Mouse (Mus musculus) spleen, adult 2 months (tissue): ENCODE data around the gene Paxip1. TPM values are rescaled to one million over a fixed set of nuclear protein-coding genes. Genes with fewer than 3 reads are reported as not detected.

Experiments used
- DNase-seq, 2 experiments: peaks; one replicate each; pipeline versions ENCODE4 v3.0.0 to v3.0.0-alpha.2; 2012 to 2021; ENCODE audit warnings: low spot score in 2 of 2, low read depth in 1 of 2
- H3K27ac ChIP-seq: fragments of 200-500 bp; 2 replicates; pipeline ENCODE4 v1.5.1; 2012; ENCODE audit warnings: low read length, inconsistent platforms; ENCODE audit not compliant: insufficient read depth
- H3K27me3 ChIP-seq: fragments of 200-500 bp; 2 replicates; pipeline ENCODE4 v1.6.1; 2012; ENCODE audit warnings: mild to moderate bottlenecking, moderate library complexity, low read length, inconsistent platforms; ENCODE audit not compliant: control insufficient read depth, insufficient read depth
- H3K36me3 ChIP-seq: fragments of 200-500 bp; 2 replicates; pipeline ENCODE4 v1.6.1; 2012; ENCODE audit warnings: mild to moderate bottlenecking, low read length, inconsistent platforms; ENCODE audit not compliant: control insufficient read depth, insufficient read depth
- H3K4me1 ChIP-seq: fragments of 200-500 bp; 2 replicates; pipeline ENCODE4 v1.6.1; 2011; ENCODE audit warnings: inconsistent platforms; ENCODE audit not compliant: control insufficient read depth, insufficient read depth, insufficient read length
- H3K4me3 ChIP-seq: fragments of 200-500 bp; 2 replicates; pipeline ENCODE4 v1.5.1; 2011; ENCODE audit warnings: mild to moderate bottlenecking, inconsistent platforms; ENCODE audit not compliant: insufficient read depth, insufficient read length; ENCODE audit errors: extremely low read depth
- CTCF ChIP-seq: fragments of 200-500 bp; IDR thresholded peaks from 2 replicates; pipeline ENCODE4 v1.5.1; 2011; ENCODE audit warnings: mild to moderate bottlenecking, inconsistent platforms; ENCODE audit not compliant: insufficient read depth, insufficient read length, insufficient replicate concordance; ENCODE audit errors: extremely low read depth
- POLR2A ChIP-seq: fragments of 200-500 bp; IDR thresholded peaks from 2 replicates; pipeline ENCODE4 v1.6.1; 2011; ENCODE audit warnings: low read depth, low read length, inconsistent platforms
- WGBS: fragments of 180-500 bp; shearing (Covaris S2); methylation state at CpG from one replicate; pipeline ENCODE4 v1.1.7; 2018; 5-methylcytosine and 5-hydroxymethylcytosine counted together
- polyA plus RNA-seq: library from polyadenylated mRNA; depleted of rRNA; stranded (reverse); fragments of >200 nt; gene quantifications from 2 replicates; pipeline ENCODE4 v1.2.3, GENCODE M21; 2012

Gene Paxip1
- polyA plus RNA-seq, 1 experiment = 21.1 TPM

GRCm38 (mm10) chr5:27731392-27731791 lies 60.1 kb downstream of the Paxip1 start:
- Histone ChIP-seq H3K4me1 (no peaks in the 10 kb centered on the region), H3K36me3 (no peaks in the 10 kb centered on the region), H3K4me3 (no peak overlapping the region), H3K27ac (no peak overlapping the region), H3K27me3 (no peaks in the 10 kb centered on the region)
- DNase-seq = no peak
- 71% methylated on average over 1 of the region's 1 CpGs for WGBS
- TF ChIP-seq POLR2A = no peak
- no peak for TF ChIP-seq CTCF

DNA sequence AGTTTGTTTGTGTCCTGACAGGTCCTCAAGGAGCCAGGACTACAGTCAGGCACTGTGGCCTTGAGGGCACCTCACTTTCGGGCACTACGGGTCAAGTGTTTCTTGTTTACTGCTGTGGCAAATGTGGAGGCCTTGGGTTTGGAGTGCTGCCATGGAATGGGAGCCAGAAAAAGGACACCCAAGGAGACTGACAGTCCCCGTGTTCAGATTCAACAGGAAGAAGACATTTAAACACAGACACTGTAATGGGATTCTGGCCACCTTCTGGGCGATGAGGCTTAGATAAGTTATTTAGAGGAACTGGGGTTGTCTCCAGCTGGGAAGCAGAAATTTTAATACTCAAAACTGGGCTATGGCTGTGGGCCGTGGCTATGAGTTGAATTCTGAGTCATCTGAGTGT lies 60.8 kb downstream of the Paxip1 start:
- 70% methylated on average over 5 of the region's 5 CpGs for WGBS
- no peak overlapping the region for H3K27ac ChIP-seq
- H3K4me3 ChIP-seq = no peak overlapping the region
- no peak for TF ChIP-seq POLR2A
- H3K4me1 ChIP-seq = no peaks in the 10 kb centered on the region
- no peaks in the 10 kb centered on the region for H3K27me3 ChIP-seq
- no peak for DNase-seq
- no peaks in the 10 kb centered on the region for H3K36me3 ChIP-seq

DNA sequence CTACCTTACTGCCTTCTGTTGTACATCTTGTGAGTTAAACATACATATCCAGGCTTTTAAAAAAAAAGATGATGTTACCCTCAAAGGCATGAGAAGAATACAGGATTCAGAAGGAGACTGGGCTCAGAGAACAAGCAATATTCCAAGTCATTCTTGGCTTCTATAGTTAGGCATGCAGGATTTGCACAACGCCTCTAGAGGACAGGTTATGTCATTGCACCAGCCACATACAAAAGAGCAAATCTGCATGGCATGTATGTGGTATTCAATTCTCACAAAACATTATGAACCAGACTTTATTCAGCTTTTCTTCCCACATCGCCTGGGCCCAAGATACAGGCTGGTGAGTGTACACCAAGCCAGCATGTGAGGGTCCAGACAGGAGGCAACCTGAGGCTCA lies 67.0 kb downstream of the Paxip1 start:
- Histone ChIP-seq H3K36me3 (no peaks in the 10 kb centered on the region), H3K27me3 (no peaks in the 10 kb centered on the region), H3K4me3 (no peak overlapping the region), H3K4me1 (no peaks in the 10 kb centered on the region), H3K27ac (no peak overlapping the region)
- WGBS = 39% methylated on average over 2 of the region's 2 CpGs
- TF ChIP-seq CTCF = no peak
- no peak for TF ChIP-seq POLR2A
- no peak for DNase-seq

DNA sequence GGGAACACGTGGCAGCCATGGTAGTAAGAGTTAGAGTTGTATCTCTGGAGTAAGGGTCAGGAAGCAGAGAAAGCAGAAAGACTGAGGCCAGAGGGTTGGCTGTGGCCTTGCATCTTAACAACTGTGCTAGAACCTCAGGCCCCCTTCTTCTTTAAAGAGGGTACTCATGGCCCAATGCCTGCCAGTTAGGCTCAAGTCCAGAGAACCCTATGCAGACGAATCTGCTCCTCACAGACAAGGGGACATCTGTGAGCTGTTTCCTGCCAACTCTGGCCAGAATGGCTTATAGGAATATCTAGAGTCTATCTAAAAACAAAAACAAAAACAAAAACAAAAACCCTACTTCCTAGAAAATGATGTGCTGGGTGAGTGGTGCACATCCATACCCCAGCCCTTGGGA lies 72.2 kb downstream of the Paxip1 start:
- H3K4me3 ChIP-seq = no peak overlapping the region
- 79% methylated on average over 2 of the region's 2 CpGs for WGBS

DNA sequence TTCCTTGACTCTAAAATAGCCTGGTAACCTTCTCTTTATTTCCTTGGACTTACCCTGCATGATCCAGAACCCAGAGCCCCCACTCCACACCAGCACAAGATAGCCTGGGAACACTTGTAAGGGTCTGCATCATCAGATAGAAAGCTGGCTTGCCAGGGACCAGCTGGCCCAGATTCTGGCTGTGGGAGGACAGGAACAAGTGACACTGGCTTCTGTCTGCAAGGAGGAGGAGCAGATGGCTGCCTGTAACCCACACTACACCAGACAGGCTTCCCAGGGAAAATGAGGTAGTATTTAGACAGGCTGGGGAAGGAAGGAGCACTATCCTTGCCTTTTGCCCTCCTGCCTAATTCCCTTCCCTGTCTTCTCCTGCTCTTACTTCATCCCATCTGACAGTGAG lies 74.2 kb downstream of the Paxip1 start:
- Histone ChIP-seq H3K4me1 (no peaks in the 10 kb centered on the region), H3K27ac (no peak overlapping the region), H3K36me3 (no peaks in the 10 kb centered on the region), H3K27me3 (no peaks in the 10 kb centered on the region), H3K4me3 (no peak overlapping the region)
- DNase-seq = no peak
- TF ChIP-seq POLR2A (no peak), CTCF (no peak)

More for the DNA sequence above, 72.2 kb downstream of the Paxip1 start:
- Histone ChIP-seq H3K4me1 (no peaks in the 10 kb centered on the region), H3K36me3 (no peaks in the 10 kb centered on the region), H3K27me3 (no peaks in the 10 kb centered on the region), H3K27ac (no peak overlapping the region)
- no peak for TF ChIP-seq CTCF
- no peak for TF ChIP-seq POLR2A
- no peak for DNase-seq

- H3K4me3 ChIP-seq = no peak overlapping the region
- WGBS = 82% methylated on average over 4 of the region's 4 CpGs
- H3K27ac ChIP-seq = no peak overlapping the region
- no peaks in the 10 kb centered on the region for H3K36me3 ChIP-seq
- no peaks in the 10 kb centered on the region for H3K27me3 ChIP-seq
- no peak for DNase-seq
- no peaks in the 10 kb centered on the region for H3K4me1 ChIP-seq
- TF ChIP-seq POLR2A (no peak), CTCF (no peak)
Observed at GRCm38 (mm10) chr5:27716026-27716425, 75.5 kb downstream of the Paxip1 start.

- H3K4me3 ChIP-seq = no peak overlapping the region
- no peak for DNase-seq
- H3K27ac ChIP-seq = no peak overlapping the region
- 75% methylated on average over 9 of the region's 9 CpGs for WGBS
- H3K36me3 ChIP-seq = no peaks in the 10 kb centered on the region
- TF ChIP-seq POLR2A = no peak
- no peak for TF ChIP-seq CTCF
- H3K27me3 ChIP-seq = no peaks in the 10 kb centered on the region
- H3K4me1 ChIP-seq = no peaks in the 10 kb centered on the region
Observed at GRCm38 (mm10) chr5:27714356-27714755, 77.1 kb downstream of the Paxip1 start.
